Mouse (Mus musculus) bone marrow, adult 2 months (tissue): ENCODE measurements around the gene Fbxo39.

Source experiments
- CTCF ChIP-seq: fragments of 200-500 bp; IDR thresholded peaks from 2 replicates; pipeline ENCODE4 v1.5.1; 2011; ENCODE audit warnings: low read length, control low read depth; ENCODE audit not compliant: control insufficient read depth, insufficient read depth
- POLR2A ChIP-seq: fragments of 200-500 bp; IDR thresholded peaks from 2 replicates; pipeline ENCODE4 v1.6.1; 2011; ENCODE audit warnings: low read depth, mild to moderate bottlenecking, control low read depth, low read length, borderline replicate concordance; ENCODE audit not compliant: control insufficient read depth

DNA sequence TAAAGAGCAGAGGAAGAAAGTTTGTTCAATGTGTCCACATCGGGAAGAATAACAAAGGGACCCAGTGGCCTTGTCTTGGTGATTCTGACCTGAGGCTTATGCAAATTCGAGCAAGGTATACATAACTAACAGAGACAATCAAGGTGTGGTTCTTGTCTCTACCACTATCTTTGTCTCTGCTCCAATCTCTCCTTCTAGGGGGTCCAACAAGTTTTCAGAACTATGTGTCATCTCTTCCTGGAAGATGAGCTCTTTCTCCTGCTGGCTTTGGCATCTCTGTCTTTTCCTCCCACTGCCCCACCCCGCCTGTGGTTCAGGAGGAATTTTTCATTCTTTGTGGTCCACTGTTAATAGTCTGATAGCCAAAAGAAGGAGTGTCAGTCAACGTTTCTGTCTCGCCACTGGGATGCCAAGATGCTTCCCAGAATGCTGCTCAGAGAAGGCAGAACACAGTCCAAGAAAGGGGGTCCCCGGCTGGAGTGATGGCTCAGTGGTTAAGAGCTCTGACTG is 28.2 kb upstream of the Fbxo39 start:
- TF ChIP-seq POLR2A (no peak), CTCF (no peak)
